Mouse (Mus musculus) intestine, embryonic 14.5 days (tissue): ENCODE results near the gene 3100002H09Rik. TPM values are rescaled to one million over a fixed set of nuclear protein-coding genes. Genes with fewer than 3 reads are reported as not detected.

Experiments used
- ATAC-seq: fragments of 200-750 bp; cut with Nextera tagmentation; replicated peaks from 2 replicates; pipeline ENCODE4 v1.8.0; 2017; ENCODE audit warnings: low read depth, moderate number of reproducible peaks, moderate TSS enrichment, moderate library complexity; ENCODE audit not compliant: low FRiP score, low TSS enrichment
- DNase-seq: peaks from one replicate; pipeline ENCODE4 v3.0.0-alpha.2; 2018; ENCODE audit warnings: low spot score
- H3K27ac ChIP-seq: fragments of 300-500 bp; sonication (generic); 2 replicates; pipeline ENCODE4 v1.5.1; 2014; ENCODE audit warnings: low read depth, mild to moderate bottlenecking, control low read depth
- H3K27me3 ChIP-seq: fragments of 300-500 bp; sonication (generic); replicated peaks from 2 replicates; pipeline ENCODE4 v1.6.1; 2014; ENCODE audit warnings: low read length, control low read depth; ENCODE audit not compliant: control insufficient read depth, insufficient read depth
- H3K36me3 ChIP-seq: fragments of 300-500 bp; sonication (generic); 2 replicates; pipeline ENCODE4 v1.6.1; 2014; ENCODE audit warnings: low read length, control low read depth; ENCODE audit not compliant: control insufficient read depth, insufficient read depth
- H3K4me1 ChIP-seq: fragments of 300-500 bp; sonication (generic); replicated peaks from 2 replicates; pipeline ENCODE4 v1.6.1; 2014; ENCODE audit warnings: low read length, control low read depth, mixed read lengths; ENCODE audit not compliant: control insufficient read depth, insufficient read depth
- H3K4me2 ChIP-seq: fragments of 300-500 bp; sonication (generic); 2 replicates; pipeline ENCODE4 v1.6.1; 2014; ENCODE audit warnings: low read length
- H3K4me3 ChIP-seq: fragments of 300-500 bp; sonication (generic); 2 replicates; pipeline ENCODE4 v1.5.1; 2014; ENCODE audit warnings: low read depth, low read length, control low read depth, mixed read lengths
- H3K9ac ChIP-seq: fragments of 300-500 bp; sonication (generic); 2 replicates; pipeline ENCODE4 v1.6.1; 2014; ENCODE audit warnings: mild to moderate bottlenecking, low read length
- H3K9me3 ChIP-seq: fragments of 300-500 bp; sonication (generic); 2 replicates; pipeline ENCODE4 v1.6.1; 2016; ENCODE audit warnings: low read length, control low read depth; ENCODE audit not compliant: control insufficient read depth
- WGBS: fragments of 180-500 bp; shearing (Covaris S2); extraction: QIAGEN DNeasy Blood & Tissue Kit; methylation state at CpG from one replicate; pipeline ENCODE4 v1.1.7; 2014; 5-methylcytosine and 5-hydroxymethylcytosine counted together
- polyA plus RNA-seq: library from polyadenylated mRNA; unstranded; fragments of >200 nt; fragmentation: Nextera tagmentation; extraction: Ambion mirVana; gene quantifications from 2 replicates; pipeline ENCODE4 v1.2.1, GENCODE M21; 2014

Gene 3100002H09Rik
- polyA plus RNA-seq, result not detected in 2 replicates

- Histone ChIP-seq H3K4me2 (no peak within 1 kb of the TSS), H3K36me3 (no peaks in the 10 kb centered on the region), H3K9ac (no peak within 1 kb of the TSS), H3K9me3 (no peaks in the 10 kb centered on the region), H3K27ac (no peak within 1 kb of the TSS), H3K4me3 (no peak within 1 kb of the TSS), H3K4me1 (no peaks in the 10 kb centered on the region), H3K27me3 (0 out of 2 replicates have a peak, but pooled peaks cover 11% of the 10 kb centered on the region)
- no peak for ATAC-seq
- no peak for DNase-seq
- 86% methylated on average over 2 of the region's 2 CpGs for WGBS
These were observed at the start of gene 3100002H09Rik for GRCm38 (mm10) chr4:124610703-124611102. Gene 3100002H09Rik, minus strand, starts transcription at chr4:124610803.

- Histone ChIP-seq H3K4me3 (peak overlapping the region; percentile 23), H3K27ac (no peak overlapping the region), H3K36me3 (no peaks in the 10 kb centered on the region), H3K9me3 (no peaks in the 10 kb centered on the region), H3K4me2 (peak overlapping the region; percentile 37), H3K9ac (no peak overlapping the region), H3K4me1 (peaks cover 14% of the 10 kb centered on the region), H3K27me3 (peaks cover 92% of the 10 kb centered on the region)
- peak; percentile 76 for DNase-seq
- WGBS, result 2% methylated on average over 67 of the region's 68 CpGs
- no peak for ATAC-seq
These were observed 48.9 kb upstream of the 3100002H09Rik start for GRCm38 (mm10) chr4:124659251-124660217.

DNA sequence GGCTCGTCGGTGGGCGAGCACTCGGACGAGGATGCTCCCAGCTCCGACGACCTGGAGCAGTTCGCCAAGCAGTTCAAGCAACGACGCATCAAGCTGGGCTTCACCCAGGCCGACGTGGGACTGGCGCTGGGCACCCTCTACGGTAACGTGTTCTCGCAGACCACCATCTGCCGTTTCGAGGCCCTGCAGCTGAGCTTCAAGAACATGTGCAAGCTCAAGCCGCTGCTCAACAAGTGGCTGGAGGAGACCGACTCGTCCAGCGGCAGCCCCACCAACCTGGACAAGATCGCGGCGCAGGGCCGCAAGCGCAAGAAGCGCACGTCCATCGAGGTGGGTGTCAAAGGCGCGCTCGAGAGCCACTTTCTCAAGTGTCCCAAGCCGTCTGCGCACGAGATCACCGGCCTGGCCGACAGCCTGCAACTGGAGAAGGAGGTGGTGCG, 47.8 kb upstream of the 3100002H09Rik start:
- DNase-seq, result peak; percentile 80
- Histone ChIP-seq H3K4me2 (peak overlapping the region; percentile 96), H3K4me1 (peaks cover 14% of the 10 kb centered on the region), H3K27ac (no peak overlapping the region), H3K27me3 (peaks cover 95% of the 10 kb centered on the region), H3K9ac (no peak overlapping the region), H3K4me3 (peak overlapping the region; percentile 62), H3K9me3 (no peaks in the 10 kb centered on the region), H3K36me3 (no peaks in the 10 kb centered on the region)
- ATAC-seq, result no peak
- WGBS, result under 1% methylated on average over 39 of the region's 39 CpGs

DNA sequence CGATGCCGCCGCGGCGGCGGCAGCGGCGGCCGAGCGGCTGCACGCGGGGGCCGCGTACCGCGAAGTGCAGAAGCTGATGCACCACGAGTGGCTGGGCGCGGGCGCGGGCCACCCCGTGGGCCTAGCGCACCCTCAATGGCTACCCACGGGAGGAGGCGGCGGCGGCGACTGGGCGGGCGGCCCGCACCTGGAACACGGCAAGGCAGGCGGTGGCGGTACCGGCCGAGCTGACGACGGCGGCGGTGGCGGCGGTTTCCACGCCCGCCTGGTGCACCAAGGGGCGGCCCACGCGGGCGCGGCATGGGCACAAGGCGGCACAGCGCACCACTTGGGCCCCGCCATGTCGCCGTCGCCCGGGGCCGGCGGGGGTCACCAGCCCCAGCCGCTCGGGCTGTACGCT, 47.2 kb upstream of the 3100002H09Rik start:
- Histone ChIP-seq H3K36me3 (no peaks in the 10 kb centered on the region), H3K27me3 (peaks cover 95% of the 10 kb centered on the region), H3K9me3 (no peaks in the 10 kb centered on the region), H3K27ac (no peak overlapping the region), H3K4me1 (peaks cover 17% of the 10 kb centered on the region), H3K9ac (peak overlapping the region; percentile 25; the same call in 1 of the 2 replicates), H3K4me3 (peak overlapping the region; percentile 62), H3K4me2 (peak overlapping the region; percentile 96)
- WGBS, result under 1% methylated on average over 40 of the region's 61 CpGs
- DNase-seq (peak; percentile 69), ATAC-seq (peak; percentile 29)

GRCm38 (mm10) chr4:124656854-124657650, 46.4 kb upstream of the 3100002H09Rik start:
- Histone ChIP-seq H3K4me2 (peak overlapping the region; percentile 96), H3K9ac (peak overlapping the region; percentile 29; the same call in 1 of the 2 replicates), H3K4me3 (peak overlapping the region; percentile 62), H3K27ac (no peak overlapping the region), H3K36me3 (no peaks in the 10 kb centered on the region), H3K27me3 (peaks cover 92% of the 10 kb centered on the region), H3K4me1 (peaks cover 17% of the 10 kb centered on the region), H3K9me3 (no peaks in the 10 kb centered on the region)
- under 1% methylated on average over 87 of the region's 92 CpGs for WGBS
- ATAC-seq (peak; percentile 90), DNase-seq (peak; percentile 86)

GRCm38 (mm10) chr4:124656518-124656853, 45.9 kb upstream of the 3100002H09Rik start, which contains the start of gene Pou3f1:
Gene Pou3f1, plus strand, starts transcription at chr4:124656807.
- no peak for DNase-seq
- peak within 1 kb of the TSS; percentile 29; the same call in 1 of the 2 replicates for H3K9ac ChIP-seq
- H3K4me2 ChIP-seq, result peak within 1 kb of the TSS; percentile 96
- H3K27ac ChIP-seq, result no peak within 1 kb of the TSS
- no peaks in the 10 kb centered on the region for H3K9me3 ChIP-seq
- H3K4me3 ChIP-seq, result peak within 1 kb of the TSS; percentile 62
- ATAC-seq, result no peak
- H3K4me1 ChIP-seq, result peaks cover 17% of the 10 kb centered on the region
- peaks cover 87% of the 10 kb centered on the region for H3K27me3 ChIP-seq
- 1% methylated on average over 15 of the region's 15 CpGs for WGBS
- H3K36me3 ChIP-seq, result no peaks in the 10 kb centered on the region

GRCm38 (mm10) chr4:124652886-124653285, 42.3 kb upstream of the 3100002H09Rik start:
- no peak overlapping the region for H3K4me3 ChIP-seq
- H3K9me3 ChIP-seq, result no peaks in the 10 kb centered on the region
- DNase-seq (no peak), ATAC-seq (no peak)
- no peak overlapping the region for H3K4me2 ChIP-seq
- no peaks in the 10 kb centered on the region for H3K36me3 ChIP-seq
- 3% methylated on average over 9 of the region's 9 CpGs for WGBS
- H3K27ac ChIP-seq, result no peak overlapping the region
- no peak overlapping the region for H3K9ac ChIP-seq
- peaks cover 11% of the 10 kb centered on the region for H3K4me1 ChIP-seq
- H3K27me3 ChIP-seq, result peaks cover 57% of the 10 kb centered on the region

DNA sequence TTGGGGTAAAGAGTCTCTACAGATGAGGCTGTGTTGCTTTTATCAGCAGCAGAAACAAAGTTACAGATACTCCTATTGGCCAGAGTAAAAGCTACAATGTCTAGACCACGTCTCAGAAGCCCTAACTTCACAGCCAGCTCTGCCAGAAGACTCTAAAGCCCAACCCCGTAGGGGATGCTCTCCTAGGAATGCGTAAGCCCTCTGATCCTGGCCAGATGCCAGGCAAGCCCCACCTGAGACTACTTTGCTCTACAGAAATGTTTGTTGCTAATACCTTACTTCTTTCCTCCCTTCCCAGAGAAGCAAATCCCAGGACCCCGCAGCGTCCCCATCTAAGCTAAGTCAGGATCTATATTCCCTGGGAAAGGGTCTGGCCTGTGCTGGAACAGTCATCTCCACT, 37.3 kb upstream of the 3100002H09Rik start:
- peaks cover 12% of the 10 kb centered on the region; the same call in 1 of the 2 replicates for H3K27me3 ChIP-seq

More for the DNA sequence above, 37.3 kb upstream of the 3100002H09Rik start:
- Histone ChIP-seq H3K4me1 (peaks cover 6% of the 10 kb centered on the region; the same call in 1 of the 2 replicates), H3K27ac (no peak overlapping the region), H3K9ac (no peak overlapping the region), H3K9me3 (no peaks in the 10 kb centered on the region), H3K36me3 (no peaks in the 10 kb centered on the region), H3K4me2 (no peak overlapping the region), H3K4me3 (no peak overlapping the region)
- 32% methylated on average over 5 of the region's 5 CpGs for WGBS
- DNase-seq (no peak), ATAC-seq (no peak)
